Mouse (Mus musculus) ES-Bruce4 (cell line): Measurements from ENCODE around the gene Tnfsf8.

ENCODE experiments used
- CTCF ChIP-seq: IDR thresholded peaks from one replicate; pipeline ENCODE4 v1.8.1; 2011; ENCODE audit warnings: low read depth, low read length
- POLR2A ChIP-seq: IDR thresholded peaks from one replicate; pipeline ENCODE4 v1.8.1; 2011; ENCODE audit warnings: low read length; ENCODE audit not compliant: insufficient read depth

DNA sequence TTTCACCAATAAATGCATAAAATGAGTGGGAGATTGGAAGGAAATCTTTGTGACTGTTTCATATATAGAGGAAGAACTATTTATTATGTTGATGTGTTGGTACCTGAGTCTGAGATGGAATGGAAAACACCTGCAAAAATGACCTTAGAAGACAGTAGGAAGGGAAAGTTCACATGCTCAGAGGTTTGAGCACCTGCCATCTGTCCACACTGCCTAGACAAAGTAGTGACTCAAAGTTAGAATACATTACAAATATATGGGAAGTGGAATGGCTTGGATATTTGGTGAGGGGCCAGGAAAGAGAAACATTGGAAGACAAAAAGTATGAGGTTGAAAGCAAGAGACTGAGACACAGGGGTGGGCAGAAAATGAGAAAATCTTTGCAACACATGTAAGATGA, 46.3 kb upstream of the Tnfsf8 start:
- TF ChIP-seq CTCF (no peak), POLR2A (no peak)
